Mouse (Mus musculus) heart, postnatal 0 days (tissue): ENCODE results near the gene Ccdc6. TPM values are rescaled to one million over a fixed set of nuclear protein-coding genes. Genes with fewer than 3 reads are reported as not detected.

Experiments used
- ATAC-seq: fragments of 200-750 bp; cut with Nextera tagmentation; 2 replicates; pipeline ENCODE4 v1.8.0; 2017; ENCODE audit warnings: low read depth, moderate number of reproducible peaks, moderate library complexity; ENCODE audit not compliant: insufficient read depth
- DNase-seq: peaks from one replicate; pipeline ENCODE4 v3.0.0-alpha.2; 2016; ENCODE audit warnings: low spot score
- H3K27ac ChIP-seq: fragments of 300-500 bp; sonication (generic); 2 replicates; pipeline ENCODE4 v1.5.1; 2014; ENCODE audit warnings: low read depth, mild to moderate bottlenecking
- H3K27me3 ChIP-seq: fragments of 300-500 bp; sonication (generic); 2 replicates; pipeline ENCODE4 v1.6.1; 2014; ENCODE audit warnings: low read length, mixed read lengths; ENCODE audit not compliant: control insufficient read depth, insufficient read depth
- H3K36me3 ChIP-seq: fragments of 300-500 bp; sonication (generic); replicated peaks from 2 replicates; pipeline ENCODE4 v1.6.1; 2014; ENCODE audit warnings: low read length, mixed read lengths; ENCODE audit not compliant: control insufficient read depth, insufficient read depth
- H3K4me1 ChIP-seq: fragments of 300-500 bp; sonication (generic); 2 replicates; pipeline ENCODE4 v1.6.1; 2014; ENCODE audit warnings: antibody characterized with exemption; ENCODE audit not compliant: control insufficient read depth, insufficient read depth
- H3K4me2 ChIP-seq: fragments of 300-500 bp; sonication (generic); 2 replicates; pipeline ENCODE4 v1.6.1; 2014; ENCODE audit warnings: low read depth, mild to moderate bottlenecking, low read length, moderate library complexity
- H3K4me3 ChIP-seq: fragments of 300-500 bp; sonication (generic); 2 replicates; pipeline ENCODE4 v1.5.1; 2014; ENCODE audit warnings: low read depth, low read length
- H3K9ac ChIP-seq: fragments of 300-500 bp; sonication (generic); replicated peaks from 2 replicates; pipeline ENCODE4 v1.6.1; 2014; ENCODE audit warnings: low read depth, low read length, mixed read lengths
- H3K9me3 ChIP-seq: fragments of 300-500 bp; sonication (generic); replicated peaks from 2 replicates; pipeline ENCODE4 v1.6.1; 2016; ENCODE audit warnings: low read length; ENCODE audit not compliant: control insufficient read depth
- CTCF ChIP-seq: IDR thresholded peaks from 2 replicates; pipeline ENCODE4 v1.5.1; 2016; ENCODE audit warnings: antibody characterized with exemption, control low read depth, low read depth
- EP300 ChIP-seq: IDR thresholded peaks from 2 replicates; pipeline ENCODE4 v1.6.1; 2016; ENCODE audit warnings: antibody characterized with exemption, low read depth
- WGBS: fragments of 180-500 bp; shearing (Covaris S2); extraction: QIAGEN DNeasy Blood & Tissue Kit; methylation state at CpG from one replicate; pipeline ENCODE4 v1.1.7; 2014; 5-methylcytosine and 5-hydroxymethylcytosine counted together
- polyA plus RNA-seq: library from polyadenylated mRNA; unstranded; fragments of >200 nt; fragmentation: Nextera tagmentation; extraction: Ambion mirVana; gene quantifications from 2 replicates; pipeline ENCODE4 v1.2.1, GENCODE M21; 2015
- total RNA-seq: library from RNA; depleted of rRNA; stranded (reverse); fragments of >200 nt; gene quantifications from 2 replicates; pipeline ENCODE4 v1.2.3, GENCODE M21; 2014; ENCODE audit warnings: low replicate concordance

Gene Ccdc6
- total and polyA plus RNA-seq, 2 experiments from 2014 or later = 7.7 to 10.4 TPM

GRCm38 (mm10) chr10:70195279-70195678 is 98.4 kb downstream of the Ccdc6 start:
- Histone ChIP-seq H3K9me3 (no peaks in the 10 kb centered on the region), H3K4me1 (no peaks in the 10 kb centered on the region), H3K27ac (no peak overlapping the region), H3K36me3 (peaks cover 26% of the 10 kb centered on the region; the same call in 1 of the 2 replicates), H3K9ac (no peak overlapping the region), H3K4me2 (no peak overlapping the region), H3K27me3 (no peaks in the 10 kb centered on the region), H3K4me3 (no peak overlapping the region)
- WGBS = 63% methylated on average over 7 of the region's 7 CpGs
- DNase-seq = no peak
- TF ChIP-seq EP300 (no peak), CTCF (no peak)
- 0 out of 2 replicates have a peak, but pooled peaks have one; percentile 2 for ATAC-seq

GRCm38 (mm10) chr10:70195786-70196185 is 98.9 kb downstream of the Ccdc6 start:
- Histone ChIP-seq H3K36me3 (peaks cover 21% of the 10 kb centered on the region; the same call in 1 of the 2 replicates), H3K4me2 (no peak overlapping the region), H3K27ac (no peak overlapping the region), H3K4me3 (no peak overlapping the region), H3K9ac (no peak overlapping the region), H3K9me3 (no peaks in the 10 kb centered on the region), H3K27me3 (no peaks in the 10 kb centered on the region), H3K4me1 (no peaks in the 10 kb centered on the region)
- ATAC-seq (peak; percentile 66; the same call in 1 of the 2 replicates), DNase-seq (peak; percentile 25)
- 57% methylated on average over 7 of the region's 7 CpGs for WGBS
- TF ChIP-seq CTCF (peak; percentile 54), EP300 (no peak)

GRCm38 (mm10) chr10:70196666-70197065 is 99.7 kb downstream of the Ccdc6 start:
- Histone ChIP-seq H3K4me3 (no peak overlapping the region), H3K27me3 (no peaks in the 10 kb centered on the region), H3K4me2 (no peak overlapping the region), H3K9ac (no peak overlapping the region), H3K36me3 (peaks cover 13% of the 10 kb centered on the region; the same call in 1 of the 2 replicates), H3K27ac (no peak overlapping the region), H3K4me1 (no peaks in the 10 kb centered on the region), H3K9me3 (no peaks in the 10 kb centered on the region)
- no peak for ATAC-seq
- TF ChIP-seq EP300 = no peak
- no peak for TF ChIP-seq CTCF
- DNase-seq = no peak
- WGBS = 82% methylated on average over 6 of the region's 6 CpGs

GRCm38 (mm10) chr10:70197601-70198000 is 100.7 kb downstream of the Ccdc6 start:
- ATAC-seq (no peak), DNase-seq (no peak)
- TF ChIP-seq EP300 (no peak), CTCF (no peak)
- no peak overlapping the region for H3K9ac ChIP-seq
- H3K9me3 ChIP-seq = no peaks in the 10 kb centered on the region
- peaks cover 10% of the 10 kb centered on the region; the same call in 1 of the 2 replicates for H3K36me3 ChIP-seq
- no peak overlapping the region for H3K4me2 ChIP-seq
- 77% methylated on average over 2 of the region's 2 CpGs for WGBS
- H3K4me3 ChIP-seq = no peak overlapping the region
- no peak overlapping the region for H3K27ac ChIP-seq
- H3K4me1 ChIP-seq = no peaks in the 10 kb centered on the region
- H3K27me3 ChIP-seq = no peaks in the 10 kb centered on the region

GRCm38 (mm10) chr10:70198012-70198411 is 101.1 kb downstream of the Ccdc6 start:
- Histone ChIP-seq H3K9me3 (no peaks in the 10 kb centered on the region), H3K9ac (no peak overlapping the region), H3K4me3 (no peak overlapping the region), H3K27me3 (no peaks in the 10 kb centered on the region), H3K27ac (no peak overlapping the region), H3K4me2 (no peak overlapping the region), H3K4me1 (no peaks in the 10 kb centered on the region), H3K36me3 (peaks cover 5% of the 10 kb centered on the region; the same call in 1 of the 2 replicates)
- DNase-seq = no peak
- no peak for ATAC-seq
- WGBS = 66% methylated on average over 6 of the region's 6 CpGs
- TF ChIP-seq EP300 (no peak), CTCF (no peak)

GRCm38 (mm10) chr10:70198951-70199463 is 102.1 kb downstream of the Ccdc6 start:
- WGBS = 86% methylated on average over 7 of the region's 7 CpGs
- Histone ChIP-seq H3K36me3 (no peaks in the 10 kb centered on the region), H3K9ac (no peak overlapping the region), H3K4me2 (no peak overlapping the region), H3K4me1 (no peaks in the 10 kb centered on the region), H3K27ac (no peak overlapping the region), H3K9me3 (no peaks in the 10 kb centered on the region), H3K4me3 (no peak overlapping the region), H3K27me3 (no peaks in the 10 kb centered on the region)
- DNase-seq (no peak), ATAC-seq (no peak)
- TF ChIP-seq EP300 = no peak
